Mouse (Mus musculus): Measurements from ENCODE around the gene C1s2.

- no peak for TF ChIP-seq CTCF (IDR thresholded peaks at IDR 0.05; ENCODE audit: borderline replicate concordance, extremely low read depth, insufficient read depth, insufficient read length)
- TF ChIP-seq POLR2A (IDR thresholded peaks at IDR 0.05; ENCODE audit: borderline replicate concordance, extremely low read depth, insufficient read depth, insufficient read length, poor library complexity, severe bottlenecking) = no peak
These were observed 40.3 kb upstream of the C1s2 start for GRCm38 (mm10) chr6:124676171-124676570.

Measured in brain, embryonic 14.5 days (tissue).